Mouse (Mus musculus) lung, embryonic 15.5 days (tissue): ENCODE results near the gene Sema3b. TPM values are rescaled to one million over a fixed set of nuclear protein-coding genes. Genes with fewer than 3 reads are reported as not detected.
A peak's percentile ranks its signal among the peaks of the same experiment; 100 is the strongest.

Experiments
- ATAC-seq: fragments of 200-750 bp; cut with Nextera tagmentation; 2 replicates; pipeline ENCODE4 v1.8.0; 2017; ENCODE audit warnings: moderate number of reproducible peaks, borderline replicate concordance; ENCODE audit not compliant: low FRiP score, low TSS enrichment; ENCODE audit errors: extremely low read depth
- H3K27ac ChIP-seq: fragments of 300-500 bp; sonication (generic); 2 replicates; pipeline ENCODE4 v1.5.1; 2015; ENCODE audit warnings: moderate library complexity, mild to moderate bottlenecking, inconsistent platforms
- H3K27me3 ChIP-seq: fragments of 300-500 bp; sonication (generic); 2 replicates; pipeline ENCODE4 v1.6.1; 2015; ENCODE audit warnings: inconsistent platforms
- H3K36me3 ChIP-seq: fragments of 300-500 bp; sonication (generic); 2 replicates; pipeline ENCODE4 v1.6.1; 2015; ENCODE audit warnings: inconsistent platforms
- H3K4me1 ChIP-seq: fragments of 300-500 bp; sonication (generic); 2 replicates; pipeline ENCODE4 v1.6.1; 2015; ENCODE audit warnings: inconsistent platforms
- H3K4me2 ChIP-seq: fragments of 300-500 bp; sonication (generic); 2 replicates; pipeline ENCODE4 v1.6.1; 2015; ENCODE audit warnings: inconsistent platforms, mild to moderate bottlenecking, moderate library complexity
- H3K4me3 ChIP-seq: fragments of 300-500 bp; sonication (generic); 2 replicates; pipeline ENCODE4 v1.5.1; 2015; ENCODE audit warnings: mild to moderate bottlenecking, inconsistent platforms
- H3K9ac ChIP-seq: fragments of 300-500 bp; sonication (generic); 2 replicates; pipeline ENCODE4 v1.6.1; 2015; ENCODE audit warnings: inconsistent platforms
- H3K9me3 ChIP-seq: fragments of 300-500 bp; sonication (generic); 2 replicates; pipeline ENCODE4 v1.6.1; 2016; ENCODE audit warnings: inconsistent platforms
- WGBS: fragments of 180-500 bp; shearing (Covaris S2); methylation state at CpG from one replicate; pipeline ENCODE4 v1.1.7; 2015; 5-methylcytosine and 5-hydroxymethylcytosine counted together
- polyA plus RNA-seq: library from polyadenylated mRNA; unstranded; fragments of >200 nt; fragmentation: Nextera tagmentation; extraction: Ambion mirVana; gene quantifications from 2 replicates; pipeline ENCODE4 v1.2.1, GENCODE M21; 2015

The Sema3b gene
- polyA plus RNA-seq, 1 experiment from 2014 or later = 9.1 TPM

DNA sequence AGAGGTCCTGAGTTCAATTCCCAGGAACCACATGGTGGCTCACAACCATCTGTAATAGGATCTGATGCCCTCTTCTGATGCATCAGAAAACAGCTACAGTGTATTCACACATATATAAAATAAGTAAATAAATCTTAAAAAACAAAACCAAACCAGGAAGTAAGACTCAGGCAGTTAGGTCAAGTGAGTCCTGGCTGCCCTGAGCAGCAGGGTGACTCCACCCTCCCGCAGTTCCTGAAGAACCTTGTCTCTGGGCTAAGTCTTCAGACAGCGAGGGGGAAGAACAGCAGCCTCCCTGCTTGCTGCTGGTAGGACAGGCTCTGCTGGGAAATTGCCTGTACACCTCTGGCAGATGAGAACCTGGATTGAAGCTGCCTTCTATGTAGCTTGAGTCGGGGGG is 52.7 kb downstream of the Sema3b start:
- 67% methylated on average over 3 of the region's 3 CpGs for WGBS
- H3K9ac ChIP-seq = peak overlapping the region; percentile 85; the same call in 1 of the 2 replicates
- no peaks in the 10 kb centered on the region for H3K9me3 ChIP-seq

DNA sequence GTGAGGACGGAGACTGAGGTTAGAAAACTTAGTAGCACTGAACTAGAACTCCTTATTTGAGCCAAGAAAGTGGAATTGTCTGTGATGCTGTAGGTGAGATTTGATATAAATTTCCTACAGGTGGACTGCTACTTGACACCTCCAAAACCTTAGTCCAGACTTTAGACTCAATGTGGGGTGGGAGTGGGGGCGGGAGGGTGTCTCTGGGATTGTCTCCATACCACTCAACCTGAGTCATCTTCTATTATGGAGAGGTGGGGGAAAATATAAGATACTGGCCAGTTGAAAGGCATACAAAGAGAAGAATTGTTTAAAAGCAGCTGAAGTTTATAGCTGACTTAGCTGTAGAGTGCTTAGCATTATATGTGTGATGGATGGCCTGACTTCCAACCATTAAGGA is 53.3 kb downstream of the Sema3b start:
- Histone ChIP-seq H3K4me3 (peak overlapping the region; percentile 78), H3K36me3 (peaks cover 40% of the 10 kb centered on the region), H3K9ac (peak overlapping the region; percentile 85), H3K9me3 (no peaks in the 10 kb centered on the region), H3K27ac (peak overlapping the region; percentile 98), H3K4me1 (peaks cover 49% of the 10 kb centered on the region), H3K27me3 (no peaks in the 10 kb centered on the region), H3K4me2 (peak overlapping the region; percentile 96)
- 23% methylated on average over 2 of the region's 2 CpGs for WGBS
- ATAC-seq = no peak

More for the DNA sequence above, 52.7 kb downstream of the Sema3b start:
- peak overlapping the region; percentile 78 for H3K4me3 ChIP-seq
- H3K36me3 ChIP-seq = peaks cover 46% of the 10 kb centered on the region
- ATAC-seq = no peak
- H3K4me2 ChIP-seq = peak overlapping the region; percentile 96
- peaks cover 43% of the 10 kb centered on the region for H3K4me1 ChIP-seq
- 0 out of 2 replicates have a peak overlapping the region, but pooled peaks have one; percentile 98 for H3K27ac ChIP-seq
- no peaks in the 10 kb centered on the region for H3K27me3 ChIP-seq

DNA sequence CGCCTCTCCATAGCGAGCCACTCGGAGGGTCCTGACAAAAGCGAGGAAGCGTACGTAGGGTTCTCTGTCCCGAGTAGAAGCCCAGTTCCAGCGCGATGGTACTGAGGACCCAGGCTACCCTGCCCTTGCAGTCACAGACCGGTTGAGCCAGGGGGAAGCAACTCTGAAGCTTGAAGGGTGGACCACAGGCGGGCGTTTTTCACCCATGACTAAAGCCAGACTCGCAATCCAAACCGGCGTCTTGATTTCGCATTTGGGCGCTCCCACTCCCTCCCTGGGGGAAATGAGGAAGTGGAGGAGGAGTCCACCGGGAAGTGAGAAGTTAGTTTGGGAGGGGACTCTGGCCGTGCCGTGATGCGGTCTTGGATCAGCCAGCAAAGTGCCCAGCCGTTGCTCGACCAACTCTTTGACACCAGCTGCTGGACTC is 54.0 kb downstream of the Sema3b start:
- Histone ChIP-seq H3K4me2 (peak overlapping the region; percentile 96), H3K9ac (peak overlapping the region; percentile 85), H3K27ac (peak overlapping the region; percentile 98), H3K4me3 (peak overlapping the region; percentile 78), H3K27me3 (no peaks in the 10 kb centered on the region), H3K9me3 (no peaks in the 10 kb centered on the region), H3K4me1 (peaks cover 56% of the 10 kb centered on the region), H3K36me3 (peaks cover 33% of the 10 kb centered on the region)
- under 1% methylated on average over 23 of the region's 23 CpGs for WGBS
- ATAC-seq = peak; percentile 33

DNA sequence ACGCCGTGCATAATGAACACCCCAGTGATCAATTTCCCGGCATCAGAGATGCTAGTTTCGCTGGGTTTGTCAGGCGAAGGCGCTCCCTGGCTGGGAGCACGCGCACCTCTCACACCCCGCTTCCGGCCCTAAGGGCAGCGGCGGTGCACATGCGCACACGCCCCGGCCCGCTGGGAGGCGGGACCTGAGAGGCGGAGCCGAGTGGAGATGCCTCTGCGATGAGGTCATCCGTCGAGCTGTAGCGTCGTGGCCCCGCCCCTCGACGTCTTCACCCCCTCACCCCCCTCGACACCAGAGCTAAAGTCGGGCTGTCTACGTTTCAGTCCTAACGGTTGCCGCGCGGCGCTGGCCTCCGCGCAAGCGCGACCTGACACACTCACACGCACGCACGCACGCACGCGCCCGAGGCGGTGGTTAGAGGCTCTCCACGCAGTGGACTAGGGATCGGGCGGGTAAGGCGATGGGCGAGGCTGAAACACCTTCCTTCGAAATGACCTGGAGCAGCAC is 54.7 kb downstream of the Sema3b start:
- Histone ChIP-seq H3K27ac (peak overlapping the region; percentile 98), H3K9me3 (no peaks in the 10 kb centered on the region), H3K36me3 (peaks cover 26% of the 10 kb centered on the region), H3K4me3 (peak overlapping the region; percentile 78), H3K4me2 (peak overlapping the region; percentile 96), H3K4me1 (peaks cover 58% of the 10 kb centered on the region), H3K27me3 (no peaks in the 10 kb centered on the region), H3K9ac (peak overlapping the region; percentile 85)
- ATAC-seq = peak; percentile 89
- WGBS = under 1% methylated on average over 53 of the region's 53 CpGs

DNA sequence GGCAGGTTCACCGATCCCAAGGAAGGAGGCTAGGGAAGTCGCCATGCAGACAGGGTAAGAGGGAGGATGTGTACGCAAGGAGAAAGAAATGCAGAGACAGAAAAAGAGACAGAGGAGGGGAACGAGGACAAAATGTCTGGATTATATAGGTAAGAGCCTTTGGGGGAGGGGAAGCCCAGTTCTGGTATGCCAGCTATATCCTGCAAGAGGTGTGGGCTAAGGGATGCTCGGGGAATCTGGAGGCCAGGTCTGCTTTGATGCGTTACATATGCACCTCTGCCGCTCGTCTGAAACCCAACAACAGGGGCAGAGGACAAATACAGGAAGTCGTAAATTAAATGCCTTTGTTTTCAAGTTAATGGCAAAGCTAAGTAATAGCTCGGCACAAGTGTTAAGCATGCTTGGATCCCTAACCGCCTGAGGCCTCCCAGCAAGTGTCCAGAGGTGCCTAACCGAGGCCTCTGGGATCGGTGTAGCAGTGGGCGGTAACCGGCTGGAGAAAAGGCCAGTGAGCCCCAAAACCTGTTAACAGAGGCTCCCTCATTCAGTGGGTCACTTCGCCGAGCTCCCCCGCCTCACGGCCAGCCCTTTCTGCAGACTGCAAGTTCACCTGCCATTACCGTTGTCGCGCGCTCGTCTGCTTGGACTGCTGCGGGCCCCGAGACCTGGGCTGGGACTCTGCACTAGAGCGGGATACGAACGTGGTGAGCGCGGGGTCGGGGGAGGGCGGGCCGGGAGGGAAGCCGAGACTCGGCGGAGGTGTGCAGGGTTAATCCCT is 55.3 kb downstream of the Sema3b start:
- H3K9me3 ChIP-seq = no peaks in the 10 kb centered on the region
- peaks cover 58% of the 10 kb centered on the region for H3K4me1 ChIP-seq
- H3K9ac ChIP-seq = peak overlapping the region; percentile 60
- H3K27me3 ChIP-seq = no peaks in the 10 kb centered on the region
- H3K4me2 ChIP-seq = peak overlapping the region; percentile 96
- peak overlapping the region; percentile 98 for H3K27ac ChIP-seq
- peak; percentile 50; the same call in 1 of the 2 replicates for ATAC-seq
- H3K4me3 ChIP-seq = peak overlapping the region; percentile 78
- peaks cover 20% of the 10 kb centered on the region for H3K36me3 ChIP-seq
- WGBS = 4% methylated on average over 37 of the region's 37 CpGs

DNA sequence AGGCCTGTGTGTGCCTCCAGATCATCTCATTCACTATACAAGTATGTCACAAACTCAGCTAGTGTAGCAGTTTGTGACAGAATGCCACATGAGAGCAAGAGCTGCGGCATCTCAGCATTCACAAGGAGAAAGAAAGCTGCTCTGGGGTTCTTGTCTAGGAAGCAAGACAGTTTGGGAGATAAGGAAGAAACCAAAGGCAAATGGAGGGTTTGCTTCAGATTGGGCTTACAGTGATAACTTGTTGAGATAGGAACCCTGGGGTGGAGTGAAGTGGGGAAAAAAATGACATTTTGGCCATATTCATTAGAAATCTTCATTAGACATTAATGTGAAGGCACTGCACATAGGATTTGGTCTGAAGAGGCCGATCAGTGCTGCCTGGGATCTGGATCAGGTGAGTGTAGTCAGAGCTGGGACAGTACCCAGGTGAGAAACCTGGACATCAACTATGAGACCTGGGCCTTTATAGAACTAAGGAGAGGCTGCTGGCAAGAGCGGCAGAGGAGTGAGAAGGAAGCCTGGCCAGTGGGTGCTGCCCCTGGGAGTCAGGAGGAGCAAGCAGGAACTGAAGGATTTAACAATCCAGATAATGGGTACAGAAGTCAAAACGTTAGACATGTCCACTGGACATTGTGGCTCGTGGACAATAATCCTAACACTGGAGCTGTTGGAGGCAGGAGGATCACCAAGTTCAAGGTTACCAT is 56.2 kb downstream of the Sema3b start:
- no peak overlapping the region for H3K27ac ChIP-seq
- peaks cover 11% of the 10 kb centered on the region for H3K36me3 ChIP-seq
- H3K27me3 ChIP-seq = no peaks in the 10 kb centered on the region
- peak overlapping the region; percentile 78 for H3K4me3 ChIP-seq
- H3K9me3 ChIP-seq = no peaks in the 10 kb centered on the region
- peak overlapping the region; percentile 96 for H3K4me2 ChIP-seq
- 67% methylated on average over 5 of the region's 5 CpGs for WGBS
- H3K4me1 ChIP-seq = peaks cover 58% of the 10 kb centered on the region
- peak overlapping the region; percentile 74; the same call in 1 of the 2 replicates for H3K9ac ChIP-seq
- no peak for ATAC-seq

DNA sequence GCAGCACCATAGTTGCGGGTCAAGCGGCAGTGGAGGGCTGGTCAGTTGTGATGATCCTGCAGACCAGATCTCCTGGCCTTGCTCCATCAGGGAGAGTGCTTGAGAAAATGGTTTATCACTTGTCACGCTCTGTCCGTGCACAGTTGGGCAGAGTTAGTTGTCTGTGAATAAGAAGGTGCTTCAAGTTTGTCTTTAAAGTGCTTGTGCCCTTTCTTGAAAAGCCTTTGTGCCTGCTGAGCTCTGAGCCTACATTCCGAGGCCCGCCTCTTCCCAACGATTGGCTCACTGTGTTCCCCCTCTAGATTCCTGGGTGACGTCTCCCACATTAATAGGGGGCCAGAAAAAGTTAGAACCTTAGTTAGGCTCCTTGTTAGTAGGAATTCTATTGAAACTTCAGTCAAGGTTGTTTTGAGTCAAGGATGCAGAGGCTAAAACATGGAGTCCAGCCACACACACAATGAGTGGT is 57.1 kb downstream of the Sema3b start:
- peak overlapping the region; percentile 53 for H3K4me3 ChIP-seq
- peaks cover 64% of the 10 kb centered on the region for H3K4me1 ChIP-seq
- peak overlapping the region; percentile 74 for H3K9ac ChIP-seq
- 0 out of 2 replicates have a peak, but pooled peaks cover 2% of the 10 kb centered on the region for H3K36me3 ChIP-seq
- H3K9me3 ChIP-seq = no peaks in the 10 kb centered on the region
- WGBS = 4% methylated on average over 8 of the region's 8 CpGs
- H3K4me2 ChIP-seq = peak overlapping the region; percentile 96
- ATAC-seq = no peak
- no peaks in the 10 kb centered on the region for H3K27me3 ChIP-seq
- H3K27ac ChIP-seq = peak overlapping the region; percentile 65

DNA sequence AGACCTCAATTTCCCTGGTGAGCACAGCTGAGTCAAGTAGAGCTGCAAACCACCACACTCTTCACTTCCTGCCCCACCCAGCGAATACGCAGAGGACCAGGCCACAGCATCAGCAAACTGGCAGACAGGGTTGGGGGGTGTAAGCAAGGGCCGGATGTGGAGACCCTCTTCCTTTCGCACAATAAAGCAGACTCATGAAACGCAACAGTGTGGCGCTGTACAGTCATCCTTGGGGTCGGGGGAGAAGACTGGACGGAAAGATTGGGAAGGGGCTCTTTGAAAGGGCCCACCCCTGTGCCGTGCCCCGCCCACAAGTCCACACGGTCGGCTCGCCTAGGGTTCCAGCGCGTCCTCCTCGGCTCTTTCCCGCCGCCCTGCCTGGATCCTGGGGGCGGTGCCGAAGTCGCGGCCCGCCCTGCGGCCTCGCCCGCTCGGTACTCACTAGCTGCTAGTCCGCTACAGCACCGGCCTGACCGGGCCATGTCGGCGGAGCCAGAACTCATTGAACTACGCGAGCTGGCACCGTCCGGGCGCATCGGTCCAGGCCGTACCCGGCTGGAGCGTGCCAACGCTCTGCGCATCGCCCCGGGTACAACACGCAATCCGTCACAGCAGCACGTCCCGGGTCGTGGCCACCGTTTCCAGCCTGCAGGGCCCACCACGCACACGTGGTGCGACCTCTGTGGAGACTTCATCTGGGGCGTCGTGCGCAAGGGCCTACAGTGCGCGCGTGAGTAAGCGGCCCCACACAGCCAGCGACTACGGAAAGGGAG is 57.7 kb downstream of the Sema3b start, which contains the start of gene Rassf1:
TSS of gene Rassf1 (plus strand) at position 439 of the 773 bp plus-strand sequence.
- no peaks in the 10 kb centered on the region for H3K27me3 ChIP-seq
- peak within 1 kb of the TSS; percentile 74 for H3K9ac ChIP-seq
- H3K4me3 ChIP-seq = peak within 1 kb of the TSS; percentile 53
- peak; percentile 50; the same call in 1 of the 2 replicates for ATAC-seq
- H3K9me3 ChIP-seq = no peaks in the 10 kb centered on the region
- 1% methylated on average over 63 of the region's 63 CpGs for WGBS
- H3K4me2 ChIP-seq = peak within 1 kb of the TSS; percentile 96
- peaks cover 64% of the 10 kb centered on the region for H3K4me1 ChIP-seq
- H3K27ac ChIP-seq = peak within 1 kb of the TSS; percentile 65
- H3K36me3 ChIP-seq = no peaks in the 10 kb centered on the region

DNA sequence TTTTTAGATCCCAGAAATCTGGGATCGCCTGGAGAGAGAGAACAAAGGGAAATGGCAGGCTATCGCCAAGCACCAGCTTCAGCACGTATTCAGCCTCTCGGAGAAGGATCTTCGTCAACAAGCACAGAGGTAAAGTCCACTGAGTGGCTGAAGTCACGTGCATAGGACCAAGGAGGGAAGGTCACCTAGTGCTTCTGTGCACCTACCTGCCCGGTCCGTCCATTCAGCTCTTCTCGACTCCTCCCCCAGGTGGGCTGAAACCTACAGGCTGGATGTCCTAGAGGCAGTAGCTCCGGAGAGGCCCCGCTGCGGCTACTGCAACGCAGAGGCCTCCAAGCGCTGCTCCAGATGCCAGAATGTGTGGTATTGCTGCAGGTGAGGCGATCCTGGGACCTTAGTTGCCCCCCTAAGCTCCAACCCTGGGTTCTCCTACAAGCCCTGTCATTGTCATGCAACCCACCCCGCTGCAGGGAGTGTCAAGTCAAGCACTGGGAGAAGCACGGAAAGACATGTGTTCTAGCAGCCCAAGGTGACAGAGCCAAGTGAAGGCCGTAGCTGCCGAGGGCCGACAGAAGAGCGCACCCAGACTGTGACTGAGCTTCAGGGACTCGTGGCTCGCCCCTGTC is 58.4 kb downstream of the Sema3b start:
- no peak for ATAC-seq
- 34% methylated on average over 23 of the region's 23 CpGs for WGBS
- Histone ChIP-seq H3K36me3 (no peaks in the 10 kb centered on the region), H3K9me3 (no peaks in the 10 kb centered on the region), H3K4me1 (peaks cover 58% of the 10 kb centered on the region), H3K27ac (peak overlapping the region; percentile 65), H3K27me3 (no peaks in the 10 kb centered on the region), H3K9ac (peak overlapping the region; percentile 74), H3K4me2 (peak overlapping the region; percentile 96), H3K4me3 (peak overlapping the region; percentile 53)

DNA sequence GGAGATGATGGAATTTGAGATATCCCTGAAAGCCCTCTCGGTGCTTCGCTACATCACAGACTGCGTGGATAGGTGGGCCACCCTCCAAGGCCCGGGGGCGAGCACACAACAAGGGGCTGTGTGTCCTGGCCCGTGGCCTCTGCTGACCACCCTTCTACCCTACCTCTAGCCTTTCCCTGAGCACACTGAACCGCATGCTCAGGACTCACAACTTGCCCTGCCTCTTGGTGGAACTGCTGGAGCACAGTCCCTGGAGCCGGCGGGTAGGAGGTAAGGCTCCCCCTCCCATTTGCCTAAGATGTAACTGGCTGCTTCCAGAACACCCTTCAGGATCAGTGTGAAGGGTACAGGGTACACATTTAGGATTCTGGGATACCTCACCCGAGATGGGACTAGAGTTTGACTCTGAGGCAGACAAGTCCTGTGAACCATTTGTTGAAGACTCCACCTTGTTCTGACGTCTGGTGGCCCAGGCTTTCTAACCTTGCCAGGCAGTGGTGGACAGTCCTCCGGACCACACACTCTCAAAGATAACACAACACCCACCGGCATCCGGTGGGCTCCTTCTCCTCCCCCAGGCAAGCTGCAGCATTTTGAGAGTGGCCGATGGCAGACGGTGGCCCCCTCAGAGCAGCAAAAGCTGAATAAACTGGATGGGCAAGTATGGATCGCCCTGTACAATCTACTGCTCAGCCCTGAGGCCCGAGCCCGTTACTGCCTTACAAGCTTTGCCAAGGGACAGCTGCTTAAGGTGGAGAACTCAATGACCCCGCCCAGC is 59.5 kb downstream of the Sema3b start:
- Histone ChIP-seq H3K27me3 (no peaks in the 10 kb centered on the region), H3K36me3 (peaks cover 6% of the 10 kb centered on the region; the same call in 1 of the 2 replicates), H3K4me3 (no peak overlapping the region), H3K4me1 (peaks cover 54% of the 10 kb centered on the region), H3K9ac (no peak overlapping the region), H3K9me3 (no peaks in the 10 kb centered on the region), H3K27ac (no peak overlapping the region), H3K4me2 (no peak overlapping the region)
- WGBS = 69% methylated on average over 20 of the region's 20 CpGs
- ATAC-seq = no peak
